Mouse (Mus musculus) lung, embryonic 16.5 days (tissue): Measurements from ENCODE around the gene Nrxn3. TPM values are rescaled to one million over a fixed set of nuclear protein-coding genes. Genes with fewer than 3 reads are reported as not detected.

ENCODE experiments used
- ATAC-seq: fragments of 200-750 bp; cut with Nextera tagmentation; 2 replicates; pipeline ENCODE4 v1.8.0; 2017; ENCODE audit warnings: low read depth, mild to moderate bottlenecking, moderate library complexity
- H3K27ac ChIP-seq: fragments of 300-500 bp; sonication (generic); 2 replicates; pipeline ENCODE4 v1.5.1; 2014; ENCODE audit warnings: mild to moderate bottlenecking, control low read depth, low read length
- H3K27me3 ChIP-seq: fragments of 300-500 bp; sonication (generic); 2 replicates; pipeline ENCODE4 v1.6.1; 2014; ENCODE audit warnings: low read depth, low read length, mixed read lengths; ENCODE audit not compliant: control insufficient read depth, insufficient read depth
- H3K36me3 ChIP-seq: fragments of 300-500 bp; sonication (generic); 2 replicates; pipeline ENCODE4 v1.6.1; 2014; ENCODE audit warnings: low read length; ENCODE audit not compliant: control insufficient read depth, insufficient read depth
- H3K4me1 ChIP-seq: fragments of 300-500 bp; sonication (generic); replicated peaks from 2 replicates; pipeline ENCODE4 v1.6.1; 2014; ENCODE audit warnings: low read length, mixed read lengths; ENCODE audit not compliant: control insufficient read depth, insufficient read depth
- H3K4me2 ChIP-seq: fragments of 300-500 bp; sonication (generic); 2 replicates; pipeline ENCODE4 v1.6.1; 2014; ENCODE audit warnings: low read depth, low read length, control low read depth
- H3K4me3 ChIP-seq: fragments of 300-500 bp; sonication (generic); 2 replicates; pipeline ENCODE4 v1.5.1; 2014; ENCODE audit warnings: mild to moderate bottlenecking, low read length, control low read depth
- H3K9ac ChIP-seq: fragments of 300-500 bp; sonication (generic); 2 replicates; pipeline ENCODE4 v1.6.1; 2014; ENCODE audit warnings: low read length, control low read depth
- H3K9me3 ChIP-seq: fragments of 300-500 bp; sonication (generic); 2 replicates; pipeline ENCODE4 v1.6.1; 2016; ENCODE audit warnings: low read length; ENCODE audit not compliant: control insufficient read depth
- WGBS: fragments of 180-500 bp; shearing (Covaris S2); extraction: QIAGEN DNeasy Blood & Tissue Kit; methylation state at CpG from one replicate; pipeline ENCODE4 v1.1.7; 2014; 5-methylcytosine and 5-hydroxymethylcytosine counted together
- polyA plus RNA-seq: library from polyadenylated mRNA; unstranded; fragments of >200 nt; fragmentation: Nextera tagmentation; extraction: Ambion mirVana; gene quantifications from 2 replicates; pipeline ENCODE4 v1.2.1, GENCODE M21; 2015

The Nrxn3 gene
- polyA plus RNA-seq, 1 experiment from 2014 or later: 3.1 TPM

GRCm38 (mm10) chr12:89661219-89661618, 938.5 kb downstream of the Nrxn3 start:
- 72% methylated on average over 3 of the region's 3 CpGs for WGBS

GRCm38 (mm10) chr12:89668856-89669255, 946.2 kb downstream of the Nrxn3 start:
- Histone ChIP-seq H3K4me1 (no peaks in the 10 kb centered on the region), H3K4me2 (no peak overlapping the region), H3K36me3 (no peaks in the 10 kb centered on the region), H3K27ac (no peak overlapping the region), H3K27me3 (no peaks in the 10 kb centered on the region), H3K9me3 (no peaks in the 10 kb centered on the region), H3K4me3 (no peak overlapping the region), H3K9ac (no peak overlapping the region)
- WGBS: 63% methylated on average over 2 of the region's 2 CpGs
- no peak for ATAC-seq

More at GRCm38 (mm10) chr12:89661219-89661618, 938.5 kb downstream of the Nrxn3 start:
- H3K27ac ChIP-seq: no peak overlapping the region
- no peak overlapping the region for H3K4me3 ChIP-seq
- no peak overlapping the region for H3K4me2 ChIP-seq
- H3K9ac ChIP-seq: no peak overlapping the region
- no peaks in the 10 kb centered on the region for H3K4me1 ChIP-seq
- no peaks in the 10 kb centered on the region for H3K9me3 ChIP-seq
- H3K36me3 ChIP-seq: no peaks in the 10 kb centered on the region
- H3K27me3 ChIP-seq: no peaks in the 10 kb centered on the region
- ATAC-seq: no peak

- H3K27ac ChIP-seq: no peak overlapping the region
- no peaks in the 10 kb centered on the region for H3K4me1 ChIP-seq
- H3K4me3 ChIP-seq: no peak overlapping the region
- no peak for ATAC-seq
- H3K36me3 ChIP-seq: no peaks in the 10 kb centered on the region
- 58% methylated on average over 2 of the region's 2 CpGs for WGBS
- H3K4me2 ChIP-seq: no peak overlapping the region
- H3K9me3 ChIP-seq: no peaks in the 10 kb centered on the region
- no peak overlapping the region for H3K9ac ChIP-seq
- no peaks in the 10 kb centered on the region for H3K27me3 ChIP-seq
Observed at GRCm38 (mm10) chr12:89672819-89673218, 950.1 kb downstream of the Nrxn3 start.

- no peak for ATAC-seq
- H3K27ac ChIP-seq: no peak overlapping the region
- H3K4me2 ChIP-seq: no peak overlapping the region
- no peak overlapping the region for H3K9ac ChIP-seq
- H3K36me3 ChIP-seq: no peaks in the 10 kb centered on the region
- H3K4me3 ChIP-seq: no peak overlapping the region
- no peaks in the 10 kb centered on the region for H3K27me3 ChIP-seq
- H3K9me3 ChIP-seq: no peaks in the 10 kb centered on the region
- H3K4me1 ChIP-seq: no peaks in the 10 kb centered on the region
- WGBS: 58% methylated on average over 2 of the region's 2 CpGs
Observed at GRCm38 (mm10) chr12:89685633-89686032, 963.0 kb downstream of the Nrxn3 start.

- Histone ChIP-seq H3K4me3 (no peak overlapping the region), H3K4me1 (no peaks in the 10 kb centered on the region), H3K27me3 (no peaks in the 10 kb centered on the region), H3K9ac (no peak overlapping the region), H3K27ac (no peak overlapping the region), H3K36me3 (no peaks in the 10 kb centered on the region), H3K9me3 (no peaks in the 10 kb centered on the region; the same call in 1 of the 2 replicates), H3K4me2 (no peak overlapping the region)
- WGBS: 83% methylated on average over 7 of the region's 7 CpGs
- no peak for ATAC-seq
Observed at GRCm38 (mm10) chr12:89689086-89689485, 966.4 kb downstream of the Nrxn3 start.

- H3K27me3 ChIP-seq: no peaks in the 10 kb centered on the region
- no peak for ATAC-seq
- no peaks in the 10 kb centered on the region for H3K9me3 ChIP-seq
- peaks cover 3% of the 10 kb centered on the region; the same call in 1 of the 2 replicates for H3K4me1 ChIP-seq
- WGBS: 24% methylated on average over 4 of the region's 4 CpGs
- H3K9ac ChIP-seq: no peak overlapping the region
- no peaks in the 10 kb centered on the region for H3K36me3 ChIP-seq
- no peak overlapping the region for H3K4me3 ChIP-seq
- no peak overlapping the region for H3K27ac ChIP-seq
- no peak overlapping the region for H3K4me2 ChIP-seq
Observed at GRCm38 (mm10) chr12:89699469-89699868, 976.8 kb downstream of the Nrxn3 start.

- H3K4me2 ChIP-seq: no peak overlapping the region
- no peak overlapping the region for H3K9ac ChIP-seq
- no peaks in the 10 kb centered on the region for H3K36me3 ChIP-seq
- no peak overlapping the region for H3K27ac ChIP-seq
- peak; percentile 41; the same call in 1 of the 2 replicates for ATAC-seq
- WGBS: 12% methylated on average over 3 of the region's 3 CpGs
- H3K4me1 ChIP-seq: peaks cover 3% of the 10 kb centered on the region; the same call in 1 of the 2 replicates
- H3K27me3 ChIP-seq: no peaks in the 10 kb centered on the region
- no peaks in the 10 kb centered on the region for H3K9me3 ChIP-seq
- no peak overlapping the region for H3K4me3 ChIP-seq
Observed at GRCm38 (mm10) chr12:89700937-89701458, 978.3 kb downstream of the Nrxn3 start.

GRCm38 (mm10) chr12:89702931-89703330, 980.3 kb downstream of the Nrxn3 start:
- Histone ChIP-seq H3K36me3 (no peaks in the 10 kb centered on the region), H3K27ac (no peak overlapping the region), H3K4me3 (no peak overlapping the region), H3K4me2 (no peak overlapping the region), H3K9me3 (no peaks in the 10 kb centered on the region), H3K27me3 (no peaks in the 10 kb centered on the region), H3K9ac (no peak overlapping the region), H3K4me1 (peaks cover 3% of the 10 kb centered on the region; the same call in 1 of the 2 replicates)
- ATAC-seq: no peak
- WGBS: 88% methylated on average over 1 of the region's 1 CpGs

- no peak for ATAC-seq
- no peak overlapping the region for H3K4me3 ChIP-seq
- H3K27me3 ChIP-seq: no peaks in the 10 kb centered on the region
- 57% methylated on average over 4 of the region's 4 CpGs for WGBS
- H3K9ac ChIP-seq: no peak overlapping the region
- H3K4me1 ChIP-seq: no peaks in the 10 kb centered on the region
- no peaks in the 10 kb centered on the region for H3K36me3 ChIP-seq
- H3K9me3 ChIP-seq: no peaks in the 10 kb centered on the region
- H3K27ac ChIP-seq: no peak overlapping the region
- H3K4me2 ChIP-seq: no peak overlapping the region
Observed at GRCm38 (mm10) chr12:89707913-89708312, 985.2 kb downstream of the Nrxn3 start.

GRCm38 (mm10) chr12:89710459-89710858, 987.8 kb downstream of the Nrxn3 start:
- Histone ChIP-seq H3K9ac (no peak overlapping the region), H3K27me3 (no peaks in the 10 kb centered on the region), H3K4me3 (no peak overlapping the region), H3K4me2 (no peak overlapping the region), H3K4me1 (no peaks in the 10 kb centered on the region), H3K9me3 (no peaks in the 10 kb centered on the region), H3K36me3 (no peaks in the 10 kb centered on the region), H3K27ac (no peak overlapping the region)
- 91% methylated on average over 5 of the region's 5 CpGs for WGBS
- no peak for ATAC-seq
